Mouse (Mus musculus): Measurements from ENCODE around the gene Elk4. TPM values are rescaled to one million over a fixed set of nuclear protein-coding genes. Genes with fewer than 3 reads are reported as not detected.

The Elk4 gene
- 17.8 and 23.3 TPM in 2 replicates for polyA plus RNA-seq (2012; ENCODE audit: low replicate concordance)

GRCm38 (mm10) chr1:132007282-132007815 is at the start of gene Elk4:
TSS of gene Elk4 (plus strand) at chr1:132007607.

DNA sequence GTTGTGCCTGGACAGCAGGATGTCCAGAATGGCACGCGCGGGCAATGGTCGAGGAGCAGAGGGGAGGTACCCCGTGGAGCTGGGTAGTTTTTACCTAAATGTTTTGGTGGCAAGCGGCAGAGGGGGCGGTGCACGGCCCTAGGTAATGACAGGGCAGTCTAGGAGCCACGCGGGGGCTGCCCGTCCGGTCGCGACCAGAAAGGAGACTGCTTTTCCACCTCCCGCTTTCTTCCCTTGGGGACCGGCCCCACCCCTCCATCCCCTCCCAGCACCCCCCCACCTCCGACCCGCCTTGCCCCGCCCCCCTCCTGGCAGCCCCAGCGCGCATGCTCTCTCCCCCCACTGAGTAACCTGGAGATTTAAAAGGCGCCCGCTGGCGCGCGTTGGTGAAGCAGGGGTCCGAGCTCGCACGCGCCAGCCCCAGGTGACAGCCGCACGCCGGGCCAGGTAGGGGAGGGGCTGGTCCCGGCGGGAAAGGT is 44.8 kb upstream of the Elk4 start, which contains the start of gene Slc45a3:
Gene Slc45a3, plus strand, starts transcription at position 362 of the 479 bp plus-strand sequence.

DNA sequence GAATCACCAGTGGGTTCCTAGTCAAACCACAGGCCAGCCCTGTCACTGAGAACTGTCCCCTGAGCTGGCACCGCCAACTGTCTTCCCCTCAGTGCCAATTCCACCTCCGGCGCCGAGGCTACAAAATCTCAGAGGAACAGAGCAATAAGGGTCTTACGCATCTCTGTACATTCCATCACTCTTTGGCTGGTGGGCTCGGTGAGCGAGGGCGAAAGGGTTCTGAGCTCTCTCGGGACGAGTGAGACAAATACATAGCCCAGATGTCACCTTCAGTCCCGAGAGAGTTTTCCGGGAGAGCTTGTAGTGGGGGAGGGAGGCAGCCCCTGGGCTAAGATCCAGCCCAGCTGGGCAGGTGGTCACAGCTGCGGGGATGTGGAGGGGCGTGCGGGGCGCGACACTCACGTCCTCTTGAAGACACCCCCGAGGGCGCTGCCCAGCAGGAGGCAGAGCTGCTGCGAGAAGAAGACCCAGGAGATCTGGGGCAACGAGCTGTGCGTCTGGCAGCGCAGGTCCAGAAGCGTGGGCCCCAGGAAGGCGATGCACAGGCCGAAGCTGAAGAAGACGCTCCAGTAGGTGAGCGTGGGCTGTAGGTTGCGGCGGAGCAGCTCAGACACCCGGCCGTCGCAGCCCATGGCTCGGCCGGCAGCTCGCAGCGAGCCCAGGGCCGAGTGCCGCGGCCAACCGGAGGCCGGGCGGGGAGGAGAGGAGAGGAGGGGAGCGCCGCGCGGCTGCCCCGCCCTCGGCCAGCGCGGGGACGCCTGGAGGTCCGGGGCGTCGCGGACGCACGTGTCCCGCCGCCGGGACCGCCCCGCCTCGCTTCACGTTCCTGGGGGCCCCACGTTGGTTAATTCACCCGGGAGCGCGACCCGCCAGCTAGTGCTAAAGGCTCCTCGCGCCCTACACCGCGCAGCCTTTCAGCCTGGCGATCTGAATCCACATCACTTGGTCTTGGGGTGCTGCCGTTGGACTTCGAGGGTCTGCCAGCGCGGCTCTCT is 60.2 kb downstream of the Elk4 start, which contains the start of gene Mfsd4a:
Gene Mfsd4a, minus strand, starts transcription at position 802 of the 995 bp plus-strand sequence.

Other genes starting within 250 kb of the Elk4 start
- gene Pm20d1, start 210.2 kb upstream of the Elk4 start, polyA plus RNA-seq (2012; ENCODE audit: low replicate concordance): 0.02 and 0.04 TPM in 2 replicates
- gene Slc41a1, start 180.1 kb upstream of the Elk4 start, polyA plus RNA-seq (2012; ENCODE audit: low replicate concordance): 10.0 and 29.0 TPM in 2 replicates
- 6.6 and 16.2 TPM in 2 replicates for gene Rab29, start 140.4 kb upstream of the Elk4 start, polyA plus RNA-seq (2012; ENCODE audit: low replicate concordance)
- gene Nucks1, start 97.1 kb upstream of the Elk4 start, polyA plus RNA-seq (2012; ENCODE audit: low replicate concordance): 5.1 and 8.8 TPM in 2 replicates
- gene Slc45a3, start 44.6 kb upstream of the Elk4 start, polyA plus RNA-seq (2012; ENCODE audit: low replicate concordance): 11.4 and 23.1 TPM in 2 replicates
- gene Mfsd4a, start 60.5 kb downstream of the Elk4 start, polyA plus RNA-seq (2012; ENCODE audit: low replicate concordance): 0.56 and 0.99 TPM in 2 replicates
- 2.6 and 3.7 TPM in 2 replicates for gene Cdk18, start 132.1 kb downstream of the Elk4 start, polyA plus RNA-seq (2012; ENCODE audit: low replicate concordance)
- gene Lemd1, start 183.8 kb downstream of the Elk4 start, polyA plus RNA-seq (2012; ENCODE audit: low replicate concordance): not detected in 2 replicates
- not detected in 2 replicates for gene AC124108.1, start 183.8 kb downstream of the Elk4 start, polyA plus RNA-seq (2012; ENCODE audit: low replicate concordance)
- not detected in 2 replicates for gene Gm10188, start 222.2 kb downstream of the Elk4 start, polyA plus RNA-seq (2012; ENCODE audit: low replicate concordance)